Mouse (Mus musculus) heart, embryonic 11.5 days (tissue): ENCODE results near the gene Nfat5. TPM values are rescaled to one million over a fixed set of nuclear protein-coding genes. Genes with fewer than 3 reads are reported as not detected.

Source experiments
- ATAC-seq: fragments of 200-750 bp; cut with Nextera tagmentation; replicated peaks from 2 replicates; pipeline ENCODE4 v1.8.0; 2017; ENCODE audit warnings: moderate library complexity; ENCODE audit not compliant: insufficient number of reproducible peaks, low FRiP score, low TSS enrichment
- H3K27ac ChIP-seq: fragments of 300-500 bp; sonication (generic); 2 replicates; pipeline ENCODE4 v1.5.1; 2014; ENCODE audit warnings: mild to moderate bottlenecking, low read depth, low read length
- H3K27me3 ChIP-seq: fragments of 300-500 bp; sonication (generic); 2 replicates; pipeline ENCODE4 v1.6.1; 2014; ENCODE audit warnings: mild to moderate bottlenecking, low read length, mixed read lengths; ENCODE audit not compliant: control insufficient read depth, insufficient read depth
- H3K36me3 ChIP-seq: fragments of 300-500 bp; sonication (generic); 2 replicates; pipeline ENCODE4 v1.6.1; 2014; ENCODE audit warnings: mild to moderate bottlenecking, low read length, moderate library complexity, mixed read lengths; ENCODE audit not compliant: control insufficient read depth, insufficient read depth
- H3K4me1 ChIP-seq: fragments of 300-500 bp; sonication (generic); 2 replicates; pipeline ENCODE4 v1.6.1; 2014; ENCODE audit warnings: low read length; ENCODE audit not compliant: control insufficient read depth, insufficient read depth
- H3K4me2 ChIP-seq: fragments of 300-500 bp; sonication (generic); 2 replicates; pipeline ENCODE4 v1.6.1; 2014; ENCODE audit warnings: mild to moderate bottlenecking, moderate library complexity
- H3K4me3 ChIP-seq: fragments of 300-500 bp; sonication (generic); 2 replicates; pipeline ENCODE4 v1.5.1; 2014; ENCODE audit warnings: low read depth, low read length
- H3K9ac ChIP-seq: fragments of 300-500 bp; sonication (generic); 2 replicates; pipeline ENCODE4 v1.6.1; 2014; ENCODE audit warnings: mild to moderate bottlenecking, low read depth, low read length, moderate library complexity
- H3K9me3 ChIP-seq: fragments of 300-500 bp; sonication (generic); replicated peaks from 2 replicates; pipeline ENCODE4 v1.6.1; 2016; ENCODE audit warnings: low read length; ENCODE audit not compliant: control insufficient read depth
- WGBS: fragments of 180-500 bp; shearing (Covaris S2); extraction: QIAGEN DNeasy Blood & Tissue Kit; methylation state at CpG from one replicate; pipeline ENCODE4 v1.1.7; 2014; ENCODE audit not compliant: insufficient replicate concordance; 5-methylcytosine and 5-hydroxymethylcytosine counted together
- polyA plus RNA-seq: library from polyadenylated mRNA; unstranded; fragments of >200 nt; fragmentation: Nextera tagmentation; extraction: Ambion mirVana; gene quantifications from 2 replicates; pipeline ENCODE4 v1.2.1, GENCODE M21; 2014

Nfat5 gene
- polyA plus RNA-seq, 1 experiment from 2014 or later, result 12.2 TPM

DNA sequence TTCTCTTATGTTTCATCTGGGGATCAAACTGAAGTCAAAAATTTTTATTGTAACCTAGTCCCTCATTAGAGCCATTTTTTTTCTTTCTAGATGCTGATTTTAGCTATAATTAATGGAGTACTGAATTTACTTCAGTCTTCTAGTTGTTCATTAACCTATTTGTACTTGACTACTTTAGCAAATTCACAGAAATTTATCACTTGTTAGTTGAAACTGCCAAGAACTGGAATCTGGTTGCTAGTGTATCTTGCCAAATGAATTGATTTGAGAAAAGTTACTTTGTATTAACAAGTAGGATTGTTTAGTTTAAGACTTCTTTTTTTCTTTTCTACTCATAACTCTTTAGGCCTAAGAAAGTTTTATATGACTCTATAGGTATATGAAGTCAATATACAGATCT, 18.6 kb downstream of the Nfat5 start:
- no peak overlapping the region for H3K27ac ChIP-seq
- no peak overlapping the region for H3K4me2 ChIP-seq
- H3K4me3 ChIP-seq, result no peak overlapping the region
- no peak overlapping the region for H3K9ac ChIP-seq
- no peaks in the 10 kb centered on the region for H3K9me3 ChIP-seq
- H3K36me3 ChIP-seq, result no peaks in the 10 kb centered on the region
- no peaks in the 10 kb centered on the region for H3K4me1 ChIP-seq
- no peak for ATAC-seq
- no peaks in the 10 kb centered on the region for H3K27me3 ChIP-seq

DNA sequence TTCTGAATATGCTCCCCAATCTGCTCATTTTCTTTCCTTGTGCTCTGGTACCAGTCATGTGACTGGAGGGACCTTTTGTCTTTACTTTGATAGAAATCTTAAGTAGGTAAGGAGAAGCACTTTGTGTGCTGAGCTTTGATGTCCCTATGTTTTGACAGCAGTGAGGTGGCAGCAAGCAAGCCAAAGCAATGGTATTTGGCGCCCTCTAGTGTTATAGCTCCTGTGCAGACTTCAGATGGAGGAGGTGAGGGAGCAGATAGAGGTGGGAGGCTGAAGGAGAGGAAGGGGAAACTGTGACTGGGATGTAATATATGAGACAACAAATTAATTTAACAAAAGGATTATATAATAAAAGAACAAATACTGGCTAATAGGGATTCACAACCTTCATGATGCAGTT, 30.9 kb downstream of the Nfat5 start:
- H3K4me2 ChIP-seq, result no peak overlapping the region
- no peaks in the 10 kb centered on the region for H3K27me3 ChIP-seq
- no peaks in the 10 kb centered on the region for H3K9me3 ChIP-seq
- no peak for ATAC-seq
- H3K9ac ChIP-seq, result no peak overlapping the region
- WGBS, result 3% methylated on average over 1 of the region's 1 CpGs
- H3K4me3 ChIP-seq, result no peak overlapping the region
- H3K27ac ChIP-seq, result no peak overlapping the region
- no peaks in the 10 kb centered on the region for H3K36me3 ChIP-seq
- no peaks in the 10 kb centered on the region for H3K4me1 ChIP-seq

DNA sequence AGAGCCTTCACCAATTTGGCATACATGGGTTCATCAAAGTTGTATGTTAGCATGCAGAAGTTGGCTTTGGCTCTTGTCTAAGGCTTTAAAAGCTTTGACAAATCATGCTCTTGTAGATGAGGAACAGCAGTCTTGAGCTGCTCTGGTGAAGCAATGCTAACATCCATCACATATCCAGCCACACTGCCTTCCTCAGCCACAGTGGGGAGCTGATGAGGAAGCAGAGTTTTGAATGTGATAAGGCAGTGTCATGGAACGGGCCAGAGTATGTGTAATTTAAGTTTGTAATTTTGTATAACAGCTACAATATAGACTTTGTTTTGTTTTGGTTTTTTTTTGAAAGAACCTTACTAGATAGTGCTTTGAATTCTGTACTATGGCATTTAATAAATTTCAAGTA, 36.3 kb downstream of the Nfat5 start:
- no peak overlapping the region for H3K27ac ChIP-seq
- no peak overlapping the region for H3K4me3 ChIP-seq
- H3K27me3 ChIP-seq, result no peaks in the 10 kb centered on the region
- no peaks in the 10 kb centered on the region for H3K4me1 ChIP-seq
- H3K9me3 ChIP-seq, result no peaks in the 10 kb centered on the region
- WGBS, result 37% methylated on average over 1 of the region's 1 CpGs
- H3K9ac ChIP-seq, result no peak overlapping the region
- no peak for ATAC-seq
- H3K4me2 ChIP-seq, result no peak overlapping the region
- H3K36me3 ChIP-seq, result no peaks in the 10 kb centered on the region

DNA sequence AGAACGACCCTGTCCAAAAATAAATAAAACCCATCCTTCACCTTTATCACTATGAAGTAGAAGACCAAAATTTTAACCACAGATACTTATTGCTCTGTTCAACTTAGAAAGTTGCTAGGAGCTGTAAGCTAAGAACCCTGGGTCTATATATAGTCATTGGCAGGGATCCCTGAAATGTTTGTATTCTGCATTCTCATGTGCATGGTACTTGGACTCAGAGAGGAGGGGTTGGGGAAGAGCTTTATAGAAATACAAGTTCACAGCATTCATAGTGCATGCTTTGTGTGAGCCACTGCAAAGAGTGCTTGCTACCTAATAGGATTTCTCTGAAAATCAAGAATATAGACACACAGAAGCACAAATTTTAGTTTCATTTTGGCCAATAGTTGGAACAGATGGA, 43.2 kb downstream of the Nfat5 start:
- H3K9ac ChIP-seq, result no peak overlapping the region
- peak overlapping the region; percentile 5; the same call in 1 of the 2 replicates for H3K27ac ChIP-seq
- H3K27me3 ChIP-seq, result no peaks in the 10 kb centered on the region
- no peak overlapping the region for H3K4me2 ChIP-seq
- ATAC-seq, result no peak
- H3K4me3 ChIP-seq, result no peak overlapping the region
- no peaks in the 10 kb centered on the region for H3K9me3 ChIP-seq
- 76% methylated on average over 1 of the region's 1 CpGs for WGBS
- H3K36me3 ChIP-seq, result peaks cover 4% of the 10 kb centered on the region; the same call in 1 of the 2 replicates
- H3K4me1 ChIP-seq, result no peaks in the 10 kb centered on the region

DNA sequence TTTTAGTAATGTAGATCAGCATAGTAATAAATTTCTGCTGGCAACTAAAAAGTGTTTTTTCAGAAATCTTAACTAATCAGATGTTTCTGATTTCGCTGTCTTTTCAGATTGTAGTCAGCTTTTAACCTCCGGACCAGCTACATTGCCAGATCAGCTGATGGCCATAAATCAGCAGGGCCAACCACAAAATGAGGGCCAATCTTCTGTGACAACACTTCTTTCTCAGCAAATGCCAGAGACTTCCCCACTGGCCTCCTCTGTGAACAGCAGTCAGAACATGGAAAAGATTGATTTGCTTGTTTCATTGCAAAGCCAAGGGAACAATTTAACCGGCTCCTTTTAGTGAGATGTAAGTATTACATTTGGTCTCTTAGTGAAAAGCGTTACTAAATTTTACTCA, 77.0 kb downstream of the Nfat5 start:
- Histone ChIP-seq H3K9me3 (no peaks in the 10 kb centered on the region), H3K9ac (no peak overlapping the region), H3K4me1 (no peaks in the 10 kb centered on the region), H3K27ac (no peak overlapping the region), H3K27me3 (no peaks in the 10 kb centered on the region), H3K4me3 (no peak overlapping the region), H3K4me2 (no peak overlapping the region), H3K36me3 (peaks cover 31% of the 10 kb centered on the region)
- no peak for ATAC-seq
- 78% methylated on average over 4 of the region's 4 CpGs for WGBS

DNA sequence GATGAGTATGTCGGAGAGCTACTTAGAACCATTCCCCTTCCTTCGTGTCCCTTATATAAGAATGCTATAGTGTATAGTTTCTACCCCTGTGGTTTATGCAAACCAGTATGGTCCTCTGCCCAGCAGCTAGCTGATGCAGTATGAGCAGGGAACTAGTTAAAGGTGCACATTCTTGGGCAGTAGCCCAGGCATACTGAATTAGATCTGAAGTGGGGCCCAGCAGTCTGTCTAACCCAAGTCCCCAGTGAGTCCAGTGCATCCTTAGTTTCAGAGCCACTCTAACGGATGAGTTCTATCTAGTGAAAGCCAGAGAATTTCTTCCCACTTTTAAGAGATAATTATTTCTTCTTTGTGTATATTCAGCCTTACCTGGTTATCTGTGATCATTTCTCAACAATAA, 84.1 kb downstream of the Nfat5 start:
- Histone ChIP-seq H3K27ac (no peak overlapping the region), H3K27me3 (no peaks in the 10 kb centered on the region), H3K4me2 (no peak overlapping the region), H3K36me3 (peaks cover 16% of the 10 kb centered on the region), H3K4me3 (no peak overlapping the region), H3K4me1 (no peaks in the 10 kb centered on the region), H3K9ac (no peak overlapping the region), H3K9me3 (no peaks in the 10 kb centered on the region)
- no peak for ATAC-seq
- WGBS, result 89% methylated on average over 3 of the region's 3 CpGs

DNA sequence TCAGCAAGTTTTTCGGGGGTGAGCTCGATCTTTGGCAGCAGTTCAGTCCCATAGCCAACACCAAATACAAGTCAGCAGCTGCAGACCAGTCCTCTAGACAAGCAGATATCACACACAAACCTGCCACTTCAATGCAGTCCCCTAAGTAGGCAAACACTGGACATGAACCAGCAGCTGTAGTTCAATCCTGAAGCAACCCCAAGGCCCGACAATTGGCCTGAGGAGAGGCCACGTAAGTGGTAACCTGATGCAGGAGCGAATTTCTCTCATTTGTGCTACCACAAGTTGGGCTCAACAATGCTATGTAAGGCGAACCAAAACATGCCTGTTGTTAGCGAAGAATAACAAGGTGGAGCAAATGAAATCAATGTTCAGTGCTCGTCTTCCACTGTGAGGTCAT, 87.5 kb downstream of the Nfat5 start:
- no peak overlapping the region for H3K27ac ChIP-seq
- WGBS, result 91% methylated on average over 8 of the region's 8 CpGs

DNA sequence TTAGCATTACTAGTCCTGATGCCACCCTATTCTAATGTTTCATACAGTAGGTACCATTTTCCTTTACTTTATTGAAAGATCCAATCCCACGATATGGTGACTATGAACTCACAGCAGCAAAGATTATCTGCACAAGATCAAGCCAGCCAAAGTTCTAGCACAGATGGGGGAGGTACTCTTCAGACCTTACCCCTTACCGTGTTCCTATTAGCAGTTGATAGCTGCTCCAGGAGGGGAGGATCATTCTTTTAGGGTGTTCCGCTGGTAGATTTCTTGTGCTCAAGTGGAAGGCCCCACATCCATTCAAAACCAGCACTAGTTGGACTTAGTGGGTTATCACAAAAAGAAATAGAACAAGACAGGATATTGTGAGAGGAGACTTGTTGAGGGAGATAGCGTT, 88.4 kb downstream of the Nfat5 start:
- no peaks in the 10 kb centered on the region for H3K9me3 ChIP-seq
- no peak for ATAC-seq
- H3K4me3 ChIP-seq, result no peak overlapping the region
- H3K9ac ChIP-seq, result no peak overlapping the region
- peaks cover 13% of the 10 kb centered on the region for H3K36me3 ChIP-seq
- no peak overlapping the region for H3K27ac ChIP-seq
- no peaks in the 10 kb centered on the region for H3K27me3 ChIP-seq
- H3K4me1 ChIP-seq, result peaks cover 3% of the 10 kb centered on the region; the same call in 1 of the 2 replicates
- 83% methylated on average over 4 of the region's 4 CpGs for WGBS
- no peak overlapping the region for H3K4me2 ChIP-seq

More for the DNA sequence above, 87.5 kb downstream of the Nfat5 start:
- no peaks in the 10 kb centered on the region for H3K4me1 ChIP-seq
- H3K9me3 ChIP-seq, result no peaks in the 10 kb centered on the region
- H3K9ac ChIP-seq, result no peak overlapping the region
- no peak for ATAC-seq
- H3K36me3 ChIP-seq, result peaks cover 13% of the 10 kb centered on the region
- H3K4me2 ChIP-seq, result no peak overlapping the region
- no peak overlapping the region for H3K4me3 ChIP-seq
- H3K27me3 ChIP-seq, result no peaks in the 10 kb centered on the region

DNA sequence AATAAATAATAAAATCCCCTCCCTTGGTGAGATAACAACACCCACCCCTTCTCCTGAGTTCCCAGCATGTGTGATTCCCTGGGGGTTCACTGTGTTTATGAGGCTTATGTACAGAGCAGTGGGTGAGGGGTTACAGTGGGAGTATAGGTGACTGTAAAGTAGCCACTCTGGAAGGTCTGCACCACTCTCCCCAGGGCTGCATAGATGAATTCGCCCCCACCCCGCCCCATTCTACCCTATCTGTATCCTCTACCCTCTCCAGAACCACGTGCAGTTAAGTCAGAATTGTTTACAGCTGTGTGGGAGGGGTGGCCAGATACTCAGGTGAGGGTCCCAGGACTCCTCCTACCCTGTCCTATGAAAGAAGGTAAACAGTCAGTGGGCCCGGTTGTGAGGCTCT, 89.6 kb downstream of the Nfat5 start:
- Histone ChIP-seq H3K4me2 (no peak overlapping the region), H3K9ac (no peak overlapping the region), H3K4me1 (peaks cover 3% of the 10 kb centered on the region; the same call in 1 of the 2 replicates), H3K9me3 (no peaks in the 10 kb centered on the region), H3K4me3 (no peak overlapping the region), H3K27ac (no peak overlapping the region), H3K27me3 (no peaks in the 10 kb centered on the region), H3K36me3 (peaks cover 13% of the 10 kb centered on the region)
- no peak for ATAC-seq
- 75% methylated on average over 4 of the region's 4 CpGs for WGBS
